Mouse (Mus musculus): ENCODE measurements around the gene Utp6.
A peak's percentile ranks its signal among the peaks of the same experiment; 100 is the strongest.

Gene Utp6

GRCm38 (mm10) chr11:79962877-79963183, 640 bp upstream of the Utp6 start:
- DNase-seq (ENCODE audit: low read depth, low spot score): no peak

GRCm38 (mm10) chr11:79961346-79962124, 655 bp downstream of the Utp6 start:
- DNase-seq (ENCODE audit: low read depth, low spot score): no peak

GRCm38 (mm10) chr11:79947265-79947664, 14.9 kb downstream of the Utp6 start:
- no peak for DNase-seq (ENCODE audit: low read depth, low spot score)

- no peak for DNase-seq (ENCODE audit: low read depth, low spot score)
Observed at GRCm38 (mm10) chr11:79943601-79944000, 18.6 kb downstream of the Utp6 start.

- DNase-seq (ENCODE audit: low read depth, low spot score): no peak
Observed at GRCm38 (mm10) chr11:79943136-79943535, 19.1 kb downstream of the Utp6 start.

GRCm38 (mm10) chr11:79935766-79936165, 26.4 kb downstream of the Utp6 start:
- DNase-seq (ENCODE audit: low read depth, low spot score): no peak

GRCm38 (mm10) chr11:79922766-79923165, 39.4 kb downstream of the Utp6 start:
- DNase-seq (ENCODE audit: low read depth, low spot score): no peak

GRCm38 (mm10) chr11:79922157-79922556, 40.0 kb downstream of the Utp6 start:
- no peak for DNase-seq (ENCODE audit: low read depth, low spot score)

GRCm38 (mm10) chr11:79920505-79921025, 41.6 kb downstream of the Utp6 start:
- no peak for DNase-seq (ENCODE audit: low read depth, low spot score)

- DNase-seq (ENCODE audit: low read depth, low spot score): peak; percentile 92
Observed at GRCm38 (mm10) chr11:79919685-79920504, 42.3 kb downstream of the Utp6 start.

GRCm38 (mm10) chr11:79915696-79916349, 46.4 kb downstream of the Utp6 start:
- DNase-seq (ENCODE audit: low read depth, low spot score): no peak

- peak; percentile 94 for DNase-seq (ENCODE audit: low read depth, low spot score)
Observed at GRCm38 (mm10) chr11:79908600-79909483, 53.3 kb downstream of the Utp6 start.

GRCm38 (mm10) chr11:79906920-79907319, 55.3 kb downstream of the Utp6 start:
- DNase-seq (ENCODE audit: low read depth, low spot score): no peak

- DNase-seq (ENCODE audit: low read depth, low spot score): no peak
Observed at GRCm38 (mm10) chr11:79902881-79903481, 59.2 kb downstream of the Utp6 start.

- no peak for DNase-seq (ENCODE audit: low read depth, low spot score)
Observed at GRCm38 (mm10) chr11:79901146-79901545, 61.0 kb downstream of the Utp6 start.

GRCm38 (mm10) chr11:79892259-79892658, 69.9 kb downstream of the Utp6 start:
- DNase-seq (ENCODE audit: low read depth, low spot score): peak; percentile 60

GRCm38 (mm10) chr11:79890822-79891221, 71.4 kb downstream of the Utp6 start:
- DNase-seq (ENCODE audit: low read depth, low spot score): no peak

- no peak for DNase-seq (ENCODE audit: low read depth, low spot score)
Observed at GRCm38 (mm10) chr11:79886961-79887360, 75.2 kb downstream of the Utp6 start.

GRCm38 (mm10) chr11:79886395-79886794, 75.8 kb downstream of the Utp6 start:
- DNase-seq (ENCODE audit: low read depth, low spot score): no peak

- DNase-seq (ENCODE audit: low read depth, low spot score): no peak
Observed at GRCm38 (mm10) chr11:79885713-79886393, 76.3 kb downstream of the Utp6 start.
